Mouse (Mus musculus): ENCODE data around the gene Ngp.
"Not testable (repeated sequence)": the region's sequence is repeated elsewhere in the genome, so short reads cannot be mapped to it uniquely, and the experiment has no call there.

Gene Ngp

DNA sequence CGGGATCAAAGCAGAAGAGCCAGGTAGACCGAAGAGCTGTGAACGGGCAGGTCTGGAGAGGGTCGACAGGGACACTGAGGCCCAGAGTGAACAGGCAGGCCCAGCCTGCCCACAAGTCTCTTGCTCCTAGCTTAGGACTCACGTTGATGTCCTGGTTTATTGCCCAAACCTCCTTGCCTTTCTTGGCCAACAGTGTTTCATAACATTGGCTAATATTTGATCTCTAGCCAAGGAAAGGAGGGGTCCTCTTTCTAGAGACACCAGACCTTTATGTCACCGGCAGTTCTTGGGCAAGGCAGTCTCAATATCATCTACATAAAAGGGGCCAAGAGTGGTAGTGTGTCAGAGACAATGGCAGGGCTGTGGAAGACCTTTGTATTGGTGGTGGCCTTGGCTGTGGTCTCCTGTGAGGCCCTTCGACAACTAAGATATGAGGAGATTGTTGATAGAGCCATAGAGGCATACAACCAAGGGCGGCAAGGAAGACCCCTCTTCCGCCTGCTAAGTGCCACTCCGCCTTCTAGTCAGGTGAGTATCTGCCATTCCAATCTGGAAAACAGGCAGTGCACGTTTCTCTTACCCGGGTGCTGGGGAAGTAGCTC, at the start of gene Ngp:
Ngp (plus strand) TSS at position 237 of the 602 bp plus-strand sequence.
- DNase-seq (ENCODE audit: low spot score): peak; percentile 42

DNA sequence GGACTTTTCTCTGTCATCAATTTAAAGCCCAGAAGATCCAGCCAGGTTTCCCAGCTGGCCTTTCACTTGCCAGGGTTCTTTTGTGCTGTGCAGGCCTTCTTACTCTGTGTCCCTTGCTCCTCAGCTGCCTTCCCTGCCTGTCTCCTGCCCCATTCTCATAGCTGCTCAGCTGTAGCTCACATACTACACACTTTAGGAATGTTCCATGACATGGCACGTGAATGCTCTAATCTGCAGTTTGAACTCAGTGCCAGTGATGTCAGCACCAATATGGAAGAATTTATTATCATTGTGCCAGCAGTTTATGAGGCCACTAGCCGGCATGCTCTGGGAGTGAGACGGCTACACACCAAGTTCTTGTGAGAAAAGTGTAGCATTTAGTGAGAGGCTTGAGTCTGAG, 49.7 kb upstream of the Ngp start:
- no peak for DNase-seq (ENCODE audit: low spot score)

DNA sequence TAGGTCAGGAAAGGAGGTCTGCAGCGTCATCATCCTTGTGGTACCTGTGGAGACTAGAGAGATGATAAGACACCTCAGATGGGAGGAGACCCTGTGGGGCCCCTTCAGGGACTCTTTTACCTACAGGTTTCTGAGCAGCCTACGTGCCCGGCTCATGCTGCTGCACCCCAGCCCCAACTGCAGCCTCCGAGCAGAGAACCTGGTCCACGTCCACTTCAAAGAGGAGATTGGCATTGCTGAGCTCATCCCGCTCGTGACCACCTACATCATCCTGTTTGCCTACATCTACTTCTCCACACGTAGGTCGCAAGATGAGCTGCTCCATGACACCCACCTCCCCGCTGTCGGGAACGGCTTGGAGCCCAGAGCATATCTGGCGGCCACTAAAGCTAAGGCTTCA, 45.7 kb upstream of the Ngp start:
- no peak for DNase-seq (ENCODE audit: low spot score)

DNA sequence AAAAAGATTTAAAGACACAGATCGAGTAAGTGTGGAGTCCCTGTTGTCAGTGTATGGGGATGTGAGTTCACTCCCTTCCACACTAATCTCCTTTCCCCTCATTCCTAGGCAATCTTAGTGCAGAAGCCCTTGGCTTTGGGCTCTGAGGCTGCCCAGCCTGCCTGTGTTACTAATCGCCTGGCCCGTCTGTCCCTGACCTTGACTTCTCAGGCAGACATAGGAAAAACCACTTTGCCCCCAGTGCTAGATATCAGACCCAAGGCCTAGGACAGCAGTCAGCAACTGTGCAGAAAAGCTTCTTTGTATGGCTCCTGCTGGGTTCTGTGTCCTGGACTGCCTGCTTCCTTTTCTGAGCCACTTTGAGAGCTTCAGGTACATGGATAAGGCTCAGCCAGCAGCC, 43.9 kb upstream of the Ngp start:
- no peak for DNase-seq (ENCODE audit: low spot score)

DNA sequence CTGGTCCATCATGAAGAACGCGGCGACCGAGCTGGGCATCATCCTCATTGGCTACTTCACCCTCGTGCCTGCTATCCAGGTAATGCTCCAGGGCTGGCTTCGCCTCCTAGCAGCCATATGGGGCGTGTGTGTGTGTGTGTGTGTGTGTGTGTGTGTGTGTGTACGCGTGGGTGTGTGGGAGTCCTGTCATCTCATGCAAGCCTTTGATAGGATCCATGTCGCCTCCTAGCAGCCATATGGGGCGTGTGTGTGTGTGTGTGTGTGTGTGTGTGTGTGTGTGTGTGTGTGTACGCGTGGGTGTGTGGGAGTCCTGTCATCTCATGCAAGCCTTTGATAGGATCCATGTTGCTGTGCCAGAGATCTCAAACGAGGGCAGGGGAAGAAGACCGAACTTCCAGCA, 41.9 kb upstream of the Ngp start:
- not testable (repeated sequence) for DNase-seq (ENCODE audit: low spot score)

DNA sequence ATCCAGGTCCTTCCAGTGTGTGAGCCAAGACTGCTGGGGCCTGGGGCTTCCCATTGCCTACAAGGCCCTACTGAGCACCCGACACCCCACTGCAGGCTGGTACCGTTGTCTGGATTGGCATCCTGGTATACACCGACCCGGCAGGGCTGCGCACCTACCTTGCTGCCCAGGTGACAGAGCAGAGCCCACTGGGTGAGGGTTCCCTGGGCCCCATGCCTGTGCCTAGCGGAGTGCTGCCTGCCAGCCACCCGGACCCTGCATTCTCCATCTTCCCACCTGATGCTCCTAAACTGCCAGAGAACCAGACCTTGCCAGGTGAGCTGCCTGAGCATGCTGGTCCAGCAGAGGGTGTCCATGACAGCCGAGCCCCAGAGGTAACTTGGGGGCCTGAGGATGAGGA, 40.2 kb upstream of the Ngp start:
- no peak for DNase-seq (ENCODE audit: low spot score)

DNA sequence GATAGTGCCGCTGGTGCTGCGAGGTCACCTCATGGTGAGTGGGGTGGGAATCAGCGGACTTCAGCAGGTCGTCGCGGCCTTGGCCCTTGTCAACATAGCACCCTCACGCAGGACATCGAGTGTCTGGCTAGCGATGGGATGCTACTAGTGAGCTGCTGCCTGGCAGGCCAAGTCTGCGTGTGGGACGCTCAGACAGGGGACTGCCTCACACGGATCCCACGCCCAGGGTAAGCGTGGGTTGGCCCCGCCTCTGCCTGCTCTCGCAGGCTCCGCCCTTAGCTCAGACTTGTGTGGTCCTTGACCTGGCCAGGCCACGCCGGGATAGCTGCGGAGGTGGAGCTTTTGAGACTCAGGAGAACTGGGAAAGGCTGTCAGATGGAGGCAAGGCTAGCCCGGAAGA, 38.9 kb upstream of the Ngp start:
- DNase-seq (ENCODE audit: low spot score): no peak

DNA sequence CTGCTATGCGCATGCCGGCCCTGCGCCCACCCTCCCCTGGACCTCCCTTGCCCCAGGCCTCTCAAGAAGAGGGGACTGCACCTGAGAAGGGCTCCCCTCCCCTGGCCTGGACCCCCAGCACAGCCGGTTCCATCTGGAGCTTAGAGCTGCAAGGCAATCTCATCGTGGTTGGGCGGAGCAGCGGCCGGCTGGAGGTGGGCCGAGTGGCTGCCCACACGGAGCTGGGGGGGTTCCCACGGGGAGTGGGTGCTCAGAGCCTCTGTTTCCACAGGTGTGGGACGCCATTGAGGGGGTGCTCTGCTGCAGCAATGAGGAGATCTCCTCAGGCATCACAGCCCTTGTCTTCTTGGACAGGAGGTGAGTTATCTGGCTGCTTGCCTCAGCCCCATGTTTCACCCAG, 38.3 kb upstream of the Ngp start:
- no peak for DNase-seq (ENCODE audit: low spot score)

DNA sequence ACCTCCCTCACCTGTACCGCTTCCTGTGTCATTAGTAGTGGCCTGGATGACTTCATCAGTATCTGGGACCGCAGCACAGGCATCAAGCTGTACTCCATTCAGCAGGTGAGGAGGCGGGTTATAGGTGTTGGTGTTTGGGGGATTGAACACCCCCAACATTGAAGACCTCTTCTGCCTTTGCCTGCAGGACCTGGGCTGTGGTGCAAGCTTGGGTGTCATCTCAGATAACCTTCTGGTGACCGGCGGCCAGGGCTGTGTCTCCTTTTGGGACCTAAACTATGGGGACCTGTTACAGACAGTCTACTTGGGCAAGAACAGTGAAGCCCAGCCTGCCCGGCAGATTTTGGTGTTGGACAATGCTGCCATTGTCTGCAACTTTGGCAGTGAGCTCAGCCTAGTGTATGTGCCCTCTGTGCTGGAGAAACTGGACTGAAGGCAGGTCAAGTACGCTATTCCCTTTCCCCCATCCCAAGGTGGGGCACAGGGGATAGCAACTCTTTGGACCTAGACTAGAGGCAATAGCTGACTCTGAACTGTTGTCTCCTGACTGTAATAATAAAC, 35.1 kb upstream of the Ngp start:
- DNase-seq (ENCODE audit: low spot score): no peak

DNA sequence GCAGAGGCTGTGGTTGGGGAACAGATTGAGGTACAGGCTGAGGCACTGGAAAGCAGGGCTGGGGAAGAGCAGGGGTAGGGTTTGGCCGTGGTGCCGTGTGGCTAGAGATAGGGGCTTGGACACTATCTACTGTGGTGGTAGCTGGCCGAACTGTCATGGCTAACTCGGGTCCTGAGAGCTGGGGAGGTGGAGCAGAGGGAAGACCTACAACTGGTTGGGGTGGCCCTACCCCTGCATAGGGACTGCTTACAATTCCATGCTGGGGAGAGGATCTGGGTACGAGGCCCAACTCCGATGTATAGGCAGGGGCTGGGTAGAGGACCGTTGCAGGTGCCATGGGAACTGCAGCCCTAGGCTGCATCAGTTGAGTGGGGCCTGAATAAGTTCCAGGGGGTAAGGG, 31.5 kb upstream of the Ngp start:
- no peak for DNase-seq (ENCODE audit: low spot score)

DNA sequence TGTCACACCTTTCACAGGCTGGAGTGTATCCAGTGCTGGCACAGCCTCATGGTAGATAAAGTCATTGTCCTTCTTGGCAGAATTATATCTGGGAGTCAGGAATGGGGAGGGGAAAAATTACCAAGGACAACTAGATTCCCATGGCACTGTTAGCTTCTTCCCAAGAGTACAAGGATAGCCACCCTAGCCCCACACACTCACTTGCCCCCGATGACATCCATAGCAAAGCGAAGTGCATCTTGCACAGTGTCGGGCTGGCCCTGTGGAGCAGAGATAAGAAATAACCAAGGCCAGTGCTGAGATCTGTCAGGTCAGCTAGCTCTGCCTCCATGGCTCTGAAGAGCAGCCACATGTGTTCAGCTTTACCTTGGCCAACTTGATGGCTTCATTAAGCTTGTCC, 28.7 kb upstream of the Ngp start:
- DNase-seq (ENCODE audit: low spot score): no peak

DNA sequence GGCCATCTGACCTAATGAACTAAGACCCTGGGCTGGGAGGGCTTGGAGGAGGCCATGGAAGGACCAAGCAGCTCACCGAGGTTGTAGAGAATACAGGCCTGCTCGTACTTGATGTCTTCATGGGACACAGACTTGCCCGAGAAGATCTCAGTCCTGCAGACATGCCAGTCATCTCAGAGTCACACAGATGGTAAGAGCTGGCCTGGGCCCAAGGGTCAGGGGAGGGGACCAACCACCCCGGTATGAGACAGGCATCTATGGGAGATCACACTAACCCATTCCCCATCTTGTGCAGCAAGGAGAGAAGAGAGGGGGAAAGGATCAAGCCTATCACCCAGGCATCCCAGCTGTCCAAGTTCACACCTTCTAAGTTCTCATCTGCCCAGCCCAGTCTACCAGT, 26.3 kb upstream of the Ngp start:
- DNase-seq (ENCODE audit: low spot score): no peak

DNA sequence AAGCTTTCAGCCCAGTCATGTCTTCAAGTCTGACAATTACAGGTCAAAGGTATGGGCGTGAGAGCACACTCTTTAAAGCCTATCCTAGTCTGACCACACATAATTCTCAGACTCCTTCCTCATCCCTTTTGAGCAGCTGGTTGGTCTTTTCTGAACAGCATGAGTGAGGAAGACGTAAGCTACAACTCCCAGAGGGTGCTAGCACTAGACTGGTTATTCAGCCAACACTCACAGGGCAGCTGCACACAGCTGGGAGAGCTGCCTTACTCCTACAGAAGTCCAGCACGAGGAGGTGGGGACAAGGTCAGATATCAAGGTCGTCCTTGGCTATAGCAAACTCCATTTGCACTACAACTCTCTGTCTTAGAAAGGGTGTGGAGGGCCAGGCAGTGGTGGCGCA, 18.9 kb upstream of the Ngp start:
- DNase-seq (ENCODE audit: low spot score): no peak

DNA sequence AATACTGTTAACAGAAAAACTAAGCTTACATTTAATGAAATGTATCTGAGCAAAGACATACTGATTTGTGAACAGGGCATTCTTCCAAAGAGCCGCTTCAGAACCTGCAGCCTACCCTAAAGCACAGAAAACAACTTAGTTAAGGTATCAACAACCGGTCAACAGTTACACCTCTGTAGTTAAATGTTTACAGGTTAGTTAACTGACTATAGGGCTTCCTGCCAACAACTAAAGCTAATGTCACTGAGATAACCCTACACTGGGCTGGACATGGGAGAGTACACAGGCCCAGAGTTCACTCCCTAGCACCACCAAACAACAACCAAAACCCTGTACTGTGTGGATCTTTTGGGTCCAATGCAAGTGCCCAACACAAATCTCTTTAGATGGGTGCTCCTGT, 16.8 kb upstream of the Ngp start:
- DNase-seq (ENCODE audit: low spot score): no peak

DNA sequence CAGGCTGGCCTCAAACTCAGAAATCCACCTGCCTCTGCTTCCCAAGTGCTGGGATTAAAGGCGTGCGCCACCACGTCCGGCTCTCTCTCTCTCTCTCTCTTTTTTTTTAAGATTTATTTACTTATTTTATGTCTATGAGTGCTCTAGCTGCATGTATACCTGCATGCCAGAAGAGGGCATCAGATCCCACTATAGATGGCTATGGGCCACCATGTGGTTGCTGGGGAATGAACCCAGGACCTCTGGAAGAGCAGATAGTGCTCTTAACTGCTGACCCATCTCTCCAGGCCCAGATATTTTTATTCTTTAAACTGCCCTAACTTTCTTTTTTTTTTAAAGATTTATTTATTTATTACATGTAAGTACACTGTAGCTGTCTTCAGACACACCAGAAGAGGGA, 16.3 kb upstream of the Ngp start:
- not testable (repeated sequence) for DNase-seq (ENCODE audit: low spot score)

DNA sequence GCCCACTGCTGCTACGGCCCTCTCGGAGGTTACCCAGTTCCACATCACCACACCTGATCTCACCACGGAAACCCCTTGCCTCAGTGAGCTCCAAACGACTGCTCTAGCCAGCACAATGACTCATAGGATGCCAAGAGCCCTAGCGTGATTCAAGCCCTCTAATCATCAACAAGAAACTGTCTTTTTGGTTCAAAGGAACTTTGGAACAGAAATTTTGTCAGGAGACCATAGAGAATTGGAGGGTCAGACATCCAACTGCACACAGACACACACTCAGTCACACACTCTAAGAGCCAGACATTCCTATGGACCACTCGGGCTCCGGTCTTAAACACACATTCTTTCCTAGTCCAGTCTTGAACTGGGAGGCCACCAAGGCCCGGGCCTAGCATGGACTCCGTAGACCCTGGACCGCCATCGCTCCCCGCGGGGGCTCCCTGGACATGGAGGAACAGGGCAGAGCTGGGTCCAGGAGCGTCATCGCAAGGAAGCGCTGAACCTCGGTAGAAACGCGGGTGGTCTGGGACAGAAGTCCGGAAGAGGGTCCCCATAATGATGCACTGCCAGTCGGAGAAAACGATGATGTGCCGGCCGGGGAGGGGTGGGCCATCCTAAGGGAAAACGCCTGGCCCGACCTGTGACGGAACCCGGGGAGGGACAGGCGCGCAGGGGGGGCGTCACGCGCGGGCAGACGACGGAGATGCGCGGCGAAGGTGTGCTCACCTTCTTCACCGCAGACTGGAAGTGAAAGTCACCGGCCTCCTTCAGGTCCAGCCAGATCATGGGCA, 12.0 kb upstream of the Ngp start:
- peak; percentile 43 for DNase-seq (ENCODE audit: low spot score)

DNA sequence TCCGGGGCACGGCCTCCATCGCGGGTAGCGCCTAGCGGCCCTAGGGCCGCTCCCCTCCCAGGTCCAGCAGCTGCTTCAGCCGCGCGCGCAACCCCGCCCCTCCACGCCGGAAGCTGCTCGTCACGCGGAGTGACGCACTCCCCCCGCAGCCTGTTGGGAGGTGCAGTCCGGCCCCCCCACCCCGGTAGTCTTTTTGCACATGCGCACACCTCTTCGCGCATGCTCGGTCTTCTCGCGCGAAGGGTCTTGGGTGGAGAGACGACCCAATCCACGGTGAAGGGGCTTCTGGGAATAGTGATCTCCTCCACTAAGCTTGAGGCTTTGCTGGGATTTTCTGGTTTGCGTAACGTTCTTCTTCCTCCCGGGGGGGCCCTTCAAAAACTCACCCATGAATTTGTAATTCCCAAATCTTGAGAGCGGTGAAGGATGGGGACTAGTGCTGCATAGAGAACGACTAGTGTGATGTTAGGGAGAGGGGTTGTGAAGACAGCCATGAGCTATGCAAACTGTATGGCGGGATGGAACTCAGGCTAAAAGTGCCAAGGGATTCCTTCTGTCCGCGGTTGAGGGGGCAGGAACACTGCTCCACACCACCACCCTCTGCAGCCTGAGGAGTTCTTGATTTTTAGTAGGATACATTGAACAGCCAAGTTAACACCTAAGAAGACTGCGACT, 11.3 kb upstream of the Ngp start, which contains the start of gene Ptpn23:
Ptpn23 (minus strand) TSS at position 115 of the 675 bp plus-strand sequence.
- DNase-seq (ENCODE audit: low spot score): peak; percentile 97

DNA sequence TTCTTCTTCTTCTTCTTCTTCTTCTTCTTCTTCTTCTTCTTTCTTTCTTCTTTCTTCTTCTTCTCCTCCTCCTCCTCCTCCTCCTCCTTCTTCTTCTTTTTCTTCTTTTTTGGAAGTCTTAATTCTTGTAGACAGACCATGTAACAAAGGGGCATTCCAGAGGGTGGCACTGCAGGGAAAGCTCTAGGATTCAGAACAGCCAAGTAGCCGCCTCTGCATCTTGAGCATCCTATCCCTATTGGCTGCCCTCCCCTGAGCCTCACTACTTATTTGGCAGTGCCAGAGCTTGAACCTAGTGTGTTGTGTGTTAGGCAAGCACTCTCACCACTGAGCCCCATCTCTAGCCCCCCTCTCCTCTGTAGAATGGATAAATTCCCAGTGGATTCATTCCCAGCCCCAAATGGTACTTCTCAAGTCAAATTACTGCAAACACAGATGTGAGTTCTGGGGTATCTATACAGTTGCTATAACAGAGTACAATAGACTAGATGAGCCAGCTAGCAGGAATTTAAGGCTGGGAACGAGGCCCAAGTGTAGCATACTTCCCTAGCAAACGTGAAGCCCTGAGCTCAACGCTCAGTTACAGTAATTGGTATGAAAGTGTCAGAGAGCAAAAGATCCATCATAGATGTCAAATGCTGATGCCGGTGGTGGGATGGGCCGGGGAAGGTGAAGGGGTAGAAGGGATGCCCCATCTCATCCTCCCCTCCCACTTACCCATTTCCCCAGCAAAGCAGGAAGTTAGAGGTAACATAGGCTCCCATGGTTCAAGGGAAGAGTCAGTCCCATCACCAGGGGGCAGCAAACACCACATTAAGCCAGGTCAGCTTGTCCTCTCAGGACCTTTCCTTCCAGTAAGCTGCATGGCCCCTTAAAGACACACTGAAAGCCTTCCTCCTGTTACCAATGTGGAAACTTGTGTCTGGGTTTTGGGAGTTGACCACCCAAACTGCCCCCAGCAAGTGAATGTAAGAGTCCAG, 8.3 kb upstream of the Ngp start:
- DNase-seq (ENCODE audit: low spot score): peak; percentile 91

DNA sequence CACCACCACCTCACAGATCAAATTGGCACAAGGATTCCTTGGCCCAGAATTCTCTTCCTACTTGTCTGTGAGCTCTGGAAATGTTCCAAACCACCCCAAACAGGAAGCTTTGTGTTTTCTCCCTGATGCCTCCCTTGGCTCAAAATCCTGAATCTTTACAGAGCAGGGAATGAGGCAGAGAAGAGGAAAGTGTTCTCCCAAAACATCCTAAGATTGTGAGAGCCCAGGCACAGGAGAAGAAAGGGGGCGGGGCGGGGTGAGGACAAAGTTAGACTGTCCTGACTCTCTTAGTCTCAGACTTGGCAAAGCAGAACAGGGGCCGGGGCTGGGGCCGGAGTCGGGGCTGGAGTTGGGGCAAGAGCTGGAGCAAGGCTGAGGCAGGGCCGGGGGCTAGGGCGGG, 6.6 kb upstream of the Ngp start:
- DNase-seq (ENCODE audit: low spot score): peak; percentile 14

DNA sequence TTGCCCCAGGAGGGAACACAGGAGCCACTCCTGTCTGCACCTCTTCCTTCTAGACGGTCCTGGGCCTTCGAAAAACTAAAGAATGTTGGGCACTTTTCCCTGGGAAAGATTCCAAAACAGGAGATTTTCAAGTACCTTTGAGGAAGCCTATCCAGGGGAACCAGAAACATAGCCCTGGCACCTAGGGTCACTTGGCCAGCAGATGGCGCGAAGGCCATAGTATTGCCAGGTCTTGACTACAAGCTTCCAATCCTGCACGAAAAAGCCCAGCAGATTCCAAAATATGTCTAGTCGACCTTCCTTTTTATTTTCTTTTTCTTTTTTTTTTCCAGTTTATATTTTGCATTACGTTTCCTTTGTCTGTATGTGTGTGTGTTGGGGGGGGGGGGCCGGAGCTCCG, 5.8 kb upstream of the Ngp start:
- peak; percentile 69 for DNase-seq (ENCODE audit: low spot score)

DNA sequence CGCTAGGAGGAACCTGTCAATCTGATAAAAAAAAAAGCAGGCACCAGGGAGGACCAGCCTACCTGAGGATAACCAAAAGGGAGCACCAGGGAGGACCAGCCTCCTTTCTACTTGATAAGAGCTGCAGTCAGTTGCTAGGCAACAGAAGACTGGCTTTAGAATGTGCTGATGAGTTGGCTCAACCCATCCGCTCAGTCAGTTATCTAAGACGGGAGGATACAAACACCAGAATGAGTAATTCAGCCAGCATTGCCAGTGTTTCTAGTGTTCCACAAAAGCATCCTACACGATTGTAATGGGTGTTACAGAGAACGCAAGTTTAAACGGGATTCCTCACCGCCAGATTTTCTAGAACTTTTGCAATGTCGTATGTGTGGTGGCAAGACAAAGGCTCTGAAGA, 11.7 kb downstream of the Ngp start:
- DNase-seq (ENCODE audit: low spot score): no peak

DNA sequence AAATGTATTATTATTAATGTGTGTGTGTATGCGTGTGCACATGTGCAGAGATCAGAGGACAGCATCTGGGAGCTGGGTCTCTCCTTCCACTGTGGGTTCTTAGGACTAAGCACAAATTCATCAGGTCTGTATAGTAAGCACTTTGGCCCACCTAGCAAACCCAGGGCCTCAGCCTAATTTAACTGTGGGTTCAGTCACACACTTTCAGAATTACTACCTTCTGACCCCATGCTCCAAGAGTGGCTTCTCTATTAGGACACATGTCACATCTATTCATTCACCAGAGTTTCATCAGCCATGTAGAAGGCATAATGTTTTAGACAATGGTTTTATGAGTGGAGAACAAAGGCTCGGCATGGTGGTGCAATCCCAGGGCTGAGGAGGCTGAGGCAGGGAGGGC, 13.5 kb downstream of the Ngp start:
- DNase-seq (ENCODE audit: low spot score): no peak

Measured in adipocyte (in vitro differentiated cells).